Comparison of ENCODE assay signal across 9 mouse cellular contexts in genomic region chr9:120377726-120378125, GRCm38 (mm10).
DNase-seq lines count a peak whose midpoint lies in the region; ATAC-seq and TF ChIP-seq lines count a peak whose summit lies in the region.
"Had no signal": no experiment of that assay in that cellular context is flagged by ENCODE, and none has a peak within 500 bp of the region (broad histone marks: within the 10 kb centered on the region; RNA-seq: fewer than 3 reads in every experiment).

No protein-coding gene starts in this region.

- no peak overlapping the region for H3ac ChIP-seq in C2C12 (ENCODE audit: control insufficient read depth, insufficient read length, low read depth)

- no peak overlapping the region for H3K27ac ChIP-seq in hindbrain, embryonic 11.5 days (ENCODE audit: low read depth, low read length)
- H3K27ac ChIP-seq in hindbrain, embryonic 13.5 days, result no peak overlapping the region
- H3K27ac ChIP-seq: embryonic facial prominence, embryonic 15.5 days had no signal

- no peaks in the 10 kb centered on the region for H3K79me2 ChIP-seq in C2C12 (ENCODE audit: control insufficient read depth, insufficient read depth)

- H3K9me3 ChIP-seq in hindbrain, embryonic 11.5 days (ENCODE audit: control insufficient read depth, low read length), result no peaks in the 10 kb centered on the region
- no peaks in the 10 kb centered on the region for H3K9me3 ChIP-seq in hindbrain, embryonic 13.5 days
- H3K9me3 ChIP-seq: embryonic facial prominence, embryonic 15.5 days had no signal

- peak; percentile 78 for DNase-seq in hindbrain, embryonic 11.5 days (ENCODE audit: low spot score)
- peak; percentile 52 for DNase-seq in ZHBTc4 (ENCODE audit: low read depth, low spot score)
- DNase-seq in embryo, embryonic 10 days (ENCODE audit: low spot score), result peak; percentile 77
- DNase-seq in kidney, postnatal 25 days, result peak; percentile 52 to 65
- peak; percentile 60 for DNase-seq in naive thymus-derived CD4-positive, alpha-beta T cell, adult 2 months (ENCODE audit: low read depth)

- H3K27me3 ChIP-seq in hindbrain, embryonic 11.5 days (ENCODE audit: control insufficient read depth, insufficient read depth, low read length), result no peaks in the 10 kb centered on the region
- no peaks in the 10 kb centered on the region for H3K27me3 ChIP-seq in hindbrain, embryonic 13.5 days
- H3K27me3 ChIP-seq in C2C12 (ENCODE audit: control insufficient read depth, insufficient read depth, insufficient read length), result peaks cover 22% of the 10 kb centered on the region
- H3K27me3 ChIP-seq: embryonic facial prominence, embryonic 15.5 days had no signal

- no peaks in the 10 kb centered on the region for H3K4me1 ChIP-seq in hindbrain, embryonic 11.5 days (replicated peaks; ENCODE audit: control insufficient read depth, insufficient read depth, low read length)
- peaks cover 3% of the 10 kb centered on the region; the same call in 1 of the 2 replicates for H3K4me1 ChIP-seq in hindbrain, embryonic 13.5 days (replicated peaks)
- H3K4me1 ChIP-seq: embryonic facial prominence, embryonic 15.5 days had no signal

- H3K36me3 ChIP-seq in hindbrain, embryonic 11.5 days (ENCODE audit: control insufficient read depth, insufficient read depth, low read length), result no peaks in the 10 kb centered on the region
- no peaks in the 10 kb centered on the region for H3K36me3 ChIP-seq in hindbrain, embryonic 13.5 days
- H3K36me3 ChIP-seq in C2C12 (ENCODE audit: control insufficient read depth, insufficient read depth), result no peaks in the 10 kb centered on the region
- H3K36me3 ChIP-seq: embryonic facial prominence, embryonic 15.5 days had no signal

- no peak for ATAC-seq in hindbrain, embryonic 11.5 days (ENCODE audit: low FRiP score)
- ATAC-seq in hindbrain, embryonic 13.5 days (ENCODE audit: low FRiP score), result no peak
- ATAC-seq in megakaryocyte-erythroid progenitor cell, adult 5-6 weeks (replicated peaks; ENCODE audit: low FRiP score, low TSS enrichment, poor library complexity, severe bottlenecking), result no peak

- no peaks in the 10 kb centered on the region for H3K79me3 ChIP-seq in C2C12 (ENCODE audit: low read depth)

- no peak overlapping the region for H3K4me2 ChIP-seq in hindbrain, embryonic 11.5 days (replicated peaks; ENCODE audit: low read depth, low read length)
- H3K4me2 ChIP-seq in hindbrain, embryonic 13.5 days, result no peak overlapping the region
- H3K4me2 ChIP-seq: embryonic facial prominence, embryonic 15.5 days had no signal

- no peak overlapping the region for H3K9ac ChIP-seq in hindbrain, embryonic 11.5 days (ENCODE audit: low read depth, low read length)
- no peak overlapping the region for H3K9ac ChIP-seq in hindbrain, embryonic 13.5 days
- H3K9ac ChIP-seq: embryonic facial prominence, embryonic 15.5 days had no signal

- peak; percentile 32 for TF ChIP-seq CTCF in C2C12 (IDR thresholded peaks at IDR 0.05; ENCODE audit: control insufficient read depth, insufficient read depth, insufficient read length)

- H3K4me3 ChIP-seq in hindbrain, embryonic 11.5 days (ENCODE audit: low read depth, low read length), result no peak overlapping the region
- H3K4me3 ChIP-seq in hindbrain, embryonic 13.5 days, result no peak overlapping the region
- no peak overlapping the region for H3K4me3 ChIP-seq in C2C12 (ENCODE audit: insufficient read depth, poor library complexity, severe bottlenecking)
- H3K4me3 ChIP-seq: embryonic facial prominence, embryonic 15.5 days had no signal

- WGBS in hindbrain, embryonic 11.5 days, result 34% methylated on average over 11 of the region's 11 CpGs
- WGBS in hindbrain, embryonic 13.5 days, result 33% methylated on average over 11 of the region's 11 CpGs

TF ChIP-seq in C2C12, 6 proteins besides CTCF, POLR2A, EP300 and RAD21:
- TF ChIP-seq MYOD1 (IDR thresholded peaks at IDR 0.05; ENCODE audit: control insufficient read depth, insufficient read length, low read depth), result no peak
- no peak for TF ChIP-seq USF1 (IDR thresholded peaks at IDR 0.05; ENCODE audit: low read depth)
- no peak for TF ChIP-seq MAX (IDR thresholded peaks at IDR 0.05)
- TF ChIP-seq FOSL1 (IDR thresholded peaks at IDR 0.05; ENCODE audit: insufficient read depth, low read length, poor library complexity, severe bottlenecking), result no peak
- TF ChIP-seq MYOG (IDR thresholded peaks at IDR 0.05; ENCODE audit: control insufficient read depth, extremely low read depth, insufficient read length), result no peak
- no peak for TF ChIP-seq CEBPB (IDR thresholded peaks at IDR 0.05; ENCODE audit: low read depth)
